Mouse (Mus musculus) limb, embryonic 13.5 days (tissue): ENCODE results near the gene Ppp6r1. TPM values are rescaled to one million over a fixed set of nuclear protein-coding genes. Genes with fewer than 3 reads are reported as not detected.
A peak's percentile ranks its signal among the peaks of the same experiment; 100 is the strongest.

ENCODE experiments used
- ATAC-seq: fragments of 200-750 bp; cut with Nextera tagmentation; 2 replicates; pipeline ENCODE4 v1.8.0; 2017; ENCODE audit warnings: low read depth, moderate number of reproducible peaks, moderate TSS enrichment; ENCODE audit not compliant: low FRiP score
- H3K27ac ChIP-seq: fragments of 300-500 bp; sonication (generic); 2 replicates; pipeline ENCODE4 v1.5.1; 2015; ENCODE audit warnings: inconsistent platforms, mild to moderate bottlenecking, moderate library complexity
- H3K27me3 ChIP-seq: fragments of 300-500 bp; sonication (generic); 2 replicates; pipeline ENCODE4 v1.6.1; 2015; ENCODE audit warnings: mild to moderate bottlenecking, inconsistent platforms
- H3K36me3 ChIP-seq: fragments of 300-500 bp; sonication (generic); 2 replicates; pipeline ENCODE4 v1.6.1; 2015; ENCODE audit warnings: inconsistent platforms, mild to moderate bottlenecking, moderate library complexity
- H3K4me1 ChIP-seq: fragments of 300-500 bp; sonication (generic); 2 replicates; pipeline ENCODE4 v1.6.1; 2015; ENCODE audit warnings: inconsistent platforms
- H3K4me2 ChIP-seq: fragments of 300-500 bp; sonication (generic); replicated peaks from 2 replicates; pipeline ENCODE4 v1.6.1; 2015; ENCODE audit warnings: inconsistent platforms, mild to moderate bottlenecking, moderate library complexity
- H3K4me3 ChIP-seq: fragments of 300-500 bp; sonication (generic); 2 replicates; pipeline ENCODE4 v1.5.1; 2015; ENCODE audit warnings: moderate library complexity, mild to moderate bottlenecking, inconsistent platforms
- H3K9ac ChIP-seq: fragments of 300-500 bp; sonication (generic); 2 replicates; pipeline ENCODE4 v1.6.1; 2015; ENCODE audit warnings: mild to moderate bottlenecking, inconsistent platforms
- H3K9me3 ChIP-seq: fragments of 300-500 bp; sonication (generic); 2 replicates; pipeline ENCODE4 v1.6.1; 2016; ENCODE audit warnings: inconsistent platforms
- WGBS: fragments of 180-500 bp; shearing (Covaris S2); methylation state at CpG from one replicate; pipeline ENCODE4 v1.1.7; 2015; 5-methylcytosine and 5-hydroxymethylcytosine counted together
- polyA plus RNA-seq: library from polyadenylated mRNA; unstranded; fragments of >200 nt; fragmentation: Nextera tagmentation; extraction: Ambion mirVana; gene quantifications from 2 replicates; pipeline ENCODE4 v1.2.1, GENCODE M21; 2015

Gene Ppp6r1
- polyA plus RNA-seq, 1 experiment from 2014 or later = 9.9 TPM

DNA sequence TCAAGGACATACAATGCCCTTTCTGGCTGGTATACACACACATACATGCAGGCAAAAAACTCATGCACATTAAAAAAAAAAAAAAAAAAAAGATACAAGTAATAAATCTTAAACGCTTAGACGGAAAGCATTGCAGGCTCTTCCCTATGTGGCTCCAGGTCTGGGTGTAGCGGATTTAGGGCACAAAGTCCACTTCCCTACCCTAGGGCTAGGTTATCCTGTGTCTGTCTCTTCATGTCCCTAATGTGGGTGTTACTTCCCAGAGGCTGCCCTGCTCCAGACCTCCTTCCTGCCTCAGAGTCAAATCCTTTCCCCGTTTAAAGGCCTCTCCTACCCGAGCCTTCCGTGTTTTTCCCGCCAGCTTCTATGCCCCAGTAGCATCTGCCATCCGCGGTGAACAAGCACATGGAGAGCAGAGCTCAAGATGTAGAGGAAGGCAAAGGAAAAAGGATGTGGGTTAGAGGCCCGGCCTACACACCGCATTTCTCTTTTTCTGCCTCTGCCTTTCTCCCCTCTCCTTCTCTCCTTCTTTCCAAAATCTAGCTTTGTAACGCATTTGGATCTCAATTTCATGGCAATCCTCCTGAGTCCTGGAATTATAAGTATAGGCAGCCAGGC lies 15.4 kb upstream of the Ppp6r1 start:
- no peak overlapping the region for H3K9ac ChIP-seq
- no peaks in the 10 kb centered on the region for H3K27me3 ChIP-seq
- no peaks in the 10 kb centered on the region for H3K4me1 ChIP-seq
- H3K9me3 ChIP-seq = no peaks in the 10 kb centered on the region
- H3K4me3 ChIP-seq = no peak overlapping the region
- WGBS = 89% methylated on average over 12 of the region's 12 CpGs
- no peak overlapping the region for H3K4me2 ChIP-seq
- no peak overlapping the region for H3K27ac ChIP-seq
- peaks cover 79% of the 10 kb centered on the region for H3K36me3 ChIP-seq
- ATAC-seq = no peak

DNA sequence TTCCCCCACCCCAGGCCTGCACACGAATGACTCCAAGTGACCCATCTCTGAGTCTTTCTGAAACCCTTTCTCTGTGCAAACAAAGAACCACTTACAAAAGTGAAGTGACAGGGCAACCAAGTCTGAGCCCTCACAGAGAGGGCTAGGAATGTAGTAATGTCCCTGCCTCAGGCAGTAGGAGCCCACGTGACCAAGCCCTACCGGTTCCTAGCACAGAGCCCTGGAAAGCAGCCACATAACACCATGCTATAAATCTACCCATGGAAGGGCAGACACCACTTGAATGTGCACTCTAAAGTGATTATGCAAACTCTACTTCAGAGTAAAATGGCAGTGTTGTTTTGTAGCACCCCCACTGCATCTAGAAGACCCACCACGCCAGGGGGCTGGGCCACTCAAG lies 13.1 kb upstream of the Ppp6r1 start:
- Histone ChIP-seq H3K9ac (0 out of 2 replicates have a peak overlapping the region, but pooled peaks have one; percentile 4), H3K4me3 (no peak overlapping the region), H3K36me3 (peaks cover 81% of the 10 kb centered on the region), H3K4me1 (no peaks in the 10 kb centered on the region), H3K9me3 (no peaks in the 10 kb centered on the region), H3K4me2 (no peak overlapping the region), H3K27ac (peak overlapping the region; percentile 33; the same call in 1 of the 2 replicates), H3K27me3 (no peaks in the 10 kb centered on the region)
- ATAC-seq = peak; percentile 57; the same call in 1 of the 2 replicates
- 62% methylated on average over 4 of the region's 4 CpGs for WGBS

DNA sequence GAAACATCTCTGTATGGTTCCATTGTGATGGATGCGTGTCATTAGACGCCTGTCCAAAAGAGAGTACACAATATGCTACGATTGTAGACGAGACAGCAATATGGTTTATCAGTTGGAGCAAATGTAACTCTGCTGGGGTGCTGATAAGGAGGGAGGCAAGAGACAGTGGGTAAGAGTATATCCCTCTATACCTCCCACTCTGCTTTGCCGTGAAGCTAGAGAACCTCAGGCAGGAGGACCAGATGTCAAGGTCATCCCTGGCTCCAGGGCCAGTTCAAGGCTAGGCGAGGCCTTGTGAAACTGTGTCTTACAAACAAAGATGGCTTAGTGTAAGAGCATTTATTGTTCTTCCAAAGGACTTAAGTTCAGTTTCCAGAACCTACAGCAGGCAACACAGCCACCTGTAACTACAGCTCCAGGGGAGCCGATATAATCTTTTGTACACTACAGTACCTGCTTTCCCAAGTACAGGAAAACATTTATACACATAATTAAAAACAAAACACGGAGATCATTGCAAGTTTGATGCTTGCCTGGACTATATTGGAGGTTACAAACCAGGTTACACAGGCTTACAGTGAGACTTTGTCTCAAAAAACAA lies 11.9 kb upstream of the Ppp6r1 start:
- H3K4me3 ChIP-seq = no peak overlapping the region
- no peaks in the 10 kb centered on the region for H3K9me3 ChIP-seq
- WGBS = 92% methylated on average over 8 of the region's 8 CpGs
- H3K27me3 ChIP-seq = no peaks in the 10 kb centered on the region
- ATAC-seq = no peak
- H3K27ac ChIP-seq = no peak overlapping the region
- no peak overlapping the region for H3K4me2 ChIP-seq
- H3K9ac ChIP-seq = no peak overlapping the region
- H3K4me1 ChIP-seq = no peaks in the 10 kb centered on the region
- H3K36me3 ChIP-seq = peaks cover 81% of the 10 kb centered on the region

DNA sequence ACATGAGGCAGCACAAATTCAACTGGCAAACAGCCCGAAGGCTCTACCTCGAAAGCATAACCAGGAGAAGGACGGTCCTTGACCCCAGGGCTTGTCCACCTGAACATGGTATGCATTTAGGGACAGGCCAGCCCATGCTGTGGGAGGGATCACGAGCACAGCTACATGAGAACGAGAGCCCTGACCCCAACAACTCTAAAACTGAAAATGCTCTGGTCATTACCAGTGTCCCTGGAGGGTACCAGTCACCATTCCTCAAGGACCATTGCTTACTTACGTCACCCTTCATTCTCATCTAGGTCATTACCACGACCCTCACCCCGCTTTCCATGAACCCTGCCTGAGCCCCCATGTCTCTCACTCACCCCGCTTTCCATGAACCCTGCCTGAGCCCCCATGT lies 10.3 kb upstream of the Ppp6r1 start:
- Histone ChIP-seq H3K4me1 (no peaks in the 10 kb centered on the region), H3K27ac (no peak overlapping the region), H3K9ac (no peak overlapping the region), H3K9me3 (no peaks in the 10 kb centered on the region), H3K4me3 (no peak overlapping the region), H3K36me3 (peaks cover 80% of the 10 kb centered on the region), H3K27me3 (no peaks in the 10 kb centered on the region), H3K4me2 (no peak overlapping the region)
- WGBS = 95% methylated on average over 9 of the region's 9 CpGs
- no peak for ATAC-seq

DNA sequence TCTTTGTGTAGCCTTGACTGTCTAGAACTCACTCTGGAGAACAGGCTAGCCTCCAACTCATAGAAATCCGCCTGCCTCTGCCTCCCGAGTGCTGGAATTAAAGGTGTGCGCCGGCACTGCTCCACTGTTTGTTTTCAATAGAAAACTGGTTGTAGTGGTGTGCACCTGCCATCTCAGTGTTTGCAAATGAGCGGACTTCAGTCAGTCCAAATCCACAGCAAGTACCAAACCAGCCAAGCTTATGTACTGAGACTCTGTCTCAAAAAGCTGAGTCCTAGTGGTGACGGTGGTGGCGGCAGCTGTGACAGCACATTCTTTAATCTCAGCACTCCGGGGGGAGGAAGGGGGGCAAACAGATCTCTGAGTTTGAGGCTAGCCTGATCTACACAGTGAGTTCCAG lies 9.7 kb upstream of the Ppp6r1 start:
- no peak overlapping the region for H3K4me2 ChIP-seq
- peaks cover 77% of the 10 kb centered on the region for H3K36me3 ChIP-seq
- H3K9ac ChIP-seq = no peak overlapping the region
- 94% methylated on average over 8 of the region's 8 CpGs for WGBS
- H3K27me3 ChIP-seq = no peaks in the 10 kb centered on the region
- no peaks in the 10 kb centered on the region for H3K9me3 ChIP-seq
- no peaks in the 10 kb centered on the region for H3K4me1 ChIP-seq
- ATAC-seq = no peak
- H3K4me3 ChIP-seq = no peak overlapping the region
- H3K27ac ChIP-seq = no peak overlapping the region

DNA sequence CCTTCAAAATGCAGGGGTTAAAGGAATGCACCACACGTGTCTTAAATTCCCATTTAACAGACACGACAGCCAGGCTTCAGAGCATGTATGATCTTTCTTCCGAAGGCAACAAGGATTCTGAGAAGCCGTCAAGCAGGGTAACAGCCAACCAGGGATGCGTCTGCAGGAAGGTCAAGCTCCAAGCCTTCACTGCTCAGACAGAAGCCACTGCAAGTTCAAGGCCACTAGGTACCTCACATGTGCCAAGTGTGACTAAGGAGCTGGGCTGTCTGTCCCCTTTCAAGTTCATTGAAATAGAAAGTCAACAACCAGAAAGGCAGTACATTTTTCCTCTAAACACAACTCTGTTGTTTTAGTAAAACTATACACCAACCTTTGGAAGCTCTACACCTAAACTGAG lies 8.1 kb upstream of the Ppp6r1 start:
- no peaks in the 10 kb centered on the region for H3K27me3 ChIP-seq
- H3K4me2 ChIP-seq = no peak overlapping the region
- H3K4me1 ChIP-seq = no peaks in the 10 kb centered on the region
- H3K27ac ChIP-seq = no peak overlapping the region
- no peak overlapping the region for H3K9ac ChIP-seq
- ATAC-seq = no peak
- WGBS = 95% methylated on average over 5 of the region's 5 CpGs
- H3K4me3 ChIP-seq = no peak overlapping the region
- peaks cover 78% of the 10 kb centered on the region for H3K36me3 ChIP-seq
- H3K9me3 ChIP-seq = no peaks in the 10 kb centered on the region

DNA sequence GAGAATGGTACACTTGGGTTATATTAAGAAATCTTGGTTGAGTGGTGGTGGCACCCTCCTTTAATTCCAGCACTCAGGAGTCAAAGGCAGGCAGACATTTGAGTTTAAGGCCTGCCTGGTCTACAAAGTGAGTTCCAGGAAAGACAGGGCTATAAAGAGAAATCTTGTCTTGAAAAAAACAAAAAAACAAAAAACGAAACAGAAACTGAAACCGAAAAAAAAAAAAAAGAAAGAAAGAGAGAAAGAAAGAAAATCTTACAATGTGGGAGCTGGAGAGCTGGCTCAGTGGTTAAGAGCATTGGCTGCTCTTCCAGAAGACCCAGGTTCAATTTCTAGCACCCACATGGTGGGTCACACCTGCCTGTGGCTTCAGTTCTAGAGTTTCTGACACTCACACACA lies 4.9 kb upstream of the Ppp6r1 start:
- Histone ChIP-seq H3K9me3 (no peaks in the 10 kb centered on the region), H3K27me3 (no peaks in the 10 kb centered on the region), H3K27ac (no peak overlapping the region), H3K4me1 (peaks cover 12% of the 10 kb centered on the region), H3K4me2 (no peak overlapping the region), H3K9ac (no peak overlapping the region), H3K4me3 (no peak overlapping the region), H3K36me3 (peaks cover 59% of the 10 kb centered on the region)
- ATAC-seq = no peak
- WGBS = 86% methylated on average over 2 of the region's 2 CpGs

DNA sequence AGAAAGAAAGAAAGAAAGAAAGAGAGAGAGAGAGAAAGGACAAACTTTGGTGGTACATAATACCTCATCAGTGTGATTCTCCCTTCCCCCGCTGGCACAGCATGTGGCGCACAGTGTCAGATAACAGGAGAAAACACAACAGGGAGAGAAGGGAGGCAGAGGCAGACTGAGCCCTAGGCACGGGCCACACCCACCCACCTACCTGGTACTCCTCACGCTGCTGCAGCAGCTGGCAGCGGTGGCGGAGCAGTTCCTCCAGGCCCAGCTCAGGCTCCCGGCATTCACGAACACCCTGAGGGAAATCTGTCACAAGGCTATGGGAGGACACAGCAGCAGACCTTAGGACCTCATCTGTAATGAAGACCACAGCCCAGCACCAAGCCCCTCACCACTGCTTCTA lies 4.4 kb upstream of the Ppp6r1 start:
- Histone ChIP-seq H3K4me3 (no peak overlapping the region), H3K27ac (no peak overlapping the region), H3K9ac (no peak overlapping the region), H3K9me3 (no peaks in the 10 kb centered on the region), H3K36me3 (peaks cover 53% of the 10 kb centered on the region), H3K27me3 (no peaks in the 10 kb centered on the region), H3K4me2 (no peak overlapping the region), H3K4me1 (peaks cover 12% of the 10 kb centered on the region)
- 69% methylated on average over 8 of the region's 8 CpGs for WGBS
- ATAC-seq = no peak

DNA sequence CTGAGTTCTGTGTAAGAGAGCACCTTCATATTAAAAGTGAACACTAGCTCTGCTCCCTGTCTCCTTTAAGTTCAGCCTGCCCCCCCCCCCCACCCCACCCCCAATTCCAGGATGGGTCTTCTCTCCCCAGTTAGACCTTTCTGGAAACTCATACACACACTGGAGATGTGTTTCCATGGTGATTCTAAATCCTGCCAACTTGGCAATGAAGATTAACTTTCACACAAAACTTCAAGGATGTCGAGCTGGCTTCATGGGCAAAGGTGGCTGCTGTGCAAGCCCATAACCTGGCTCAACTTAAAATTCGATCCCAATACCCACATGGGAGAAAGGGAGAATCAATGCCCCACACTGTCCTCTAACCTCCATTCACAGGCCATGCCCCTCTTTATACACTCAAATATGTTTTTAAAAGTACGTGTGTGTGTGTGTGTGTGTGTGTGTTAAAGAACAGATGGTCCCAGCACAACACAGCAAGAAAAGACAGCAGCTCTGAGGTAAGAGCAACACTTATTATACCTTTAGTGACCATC lies 1.2 kb upstream of the Ppp6r1 start:
- no peak for ATAC-seq
- Histone ChIP-seq H3K9ac (peak overlapping the region; percentile 97), H3K27me3 (no peaks in the 10 kb centered on the region), H3K4me3 (peak overlapping the region; percentile 87), H3K4me1 (peaks cover 42% of the 10 kb centered on the region), H3K9me3 (no peaks in the 10 kb centered on the region), H3K27ac (peak overlapping the region; percentile 96), H3K36me3 (peaks cover 25% of the 10 kb centered on the region), H3K4me2 (peak overlapping the region; percentile 98)
- 61% methylated on average over 3 of the region's 3 CpGs for WGBS

DNA sequence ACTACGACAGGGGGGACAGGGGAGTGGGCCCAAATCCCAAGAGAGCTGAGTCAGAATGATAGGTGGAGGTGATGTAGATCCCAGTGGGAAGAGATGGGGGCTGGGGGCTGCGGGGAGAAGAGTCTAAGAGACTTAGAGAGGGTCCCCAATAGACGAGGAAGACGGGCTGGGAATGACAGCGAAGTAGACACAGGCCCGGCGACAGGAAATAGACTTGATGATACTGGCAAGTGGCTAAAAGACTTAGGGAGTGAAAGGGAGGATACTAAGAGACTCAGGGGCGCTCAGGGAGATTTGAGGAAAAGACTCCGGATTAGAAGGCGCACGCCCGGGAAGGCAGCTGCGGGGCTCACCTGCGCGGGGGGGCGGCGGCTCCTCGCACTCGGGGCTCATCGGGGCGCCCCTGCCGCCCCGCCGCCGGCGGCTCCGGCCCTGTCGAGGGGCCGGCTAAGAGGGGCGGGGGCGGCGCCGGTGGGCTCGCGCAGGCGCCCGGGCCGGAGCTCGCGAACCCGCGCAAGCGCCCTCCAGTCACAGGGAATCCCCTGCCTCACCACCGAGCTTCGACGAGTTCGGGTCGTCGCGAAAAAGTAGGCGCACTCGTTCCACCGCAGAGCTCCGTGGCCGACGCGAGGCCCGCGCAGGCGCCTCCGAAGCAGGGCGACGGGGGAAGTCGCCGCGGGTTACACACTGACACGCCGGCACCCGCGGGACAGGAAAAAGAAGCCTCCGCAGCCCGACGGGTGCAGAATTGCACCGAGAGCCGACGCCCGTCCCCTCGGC lies 501 bp downstream of the Ppp6r1 start:
- peaks cover 20% of the 10 kb centered on the region for H3K36me3 ChIP-seq
- under 1% methylated on average over 63 of the region's 78 CpGs for WGBS
- peak overlapping the region; percentile 97 for H3K9ac ChIP-seq
- peak overlapping the region; percentile 87 for H3K4me3 ChIP-seq
- peak; percentile 70 for ATAC-seq
- peak overlapping the region; percentile 98 for H3K4me2 ChIP-seq
- H3K9me3 ChIP-seq = no peaks in the 10 kb centered on the region
- H3K27me3 ChIP-seq = no peaks in the 10 kb centered on the region
- peaks cover 50% of the 10 kb centered on the region for H3K4me1 ChIP-seq
- H3K27ac ChIP-seq = peak overlapping the region; percentile 96

DNA sequence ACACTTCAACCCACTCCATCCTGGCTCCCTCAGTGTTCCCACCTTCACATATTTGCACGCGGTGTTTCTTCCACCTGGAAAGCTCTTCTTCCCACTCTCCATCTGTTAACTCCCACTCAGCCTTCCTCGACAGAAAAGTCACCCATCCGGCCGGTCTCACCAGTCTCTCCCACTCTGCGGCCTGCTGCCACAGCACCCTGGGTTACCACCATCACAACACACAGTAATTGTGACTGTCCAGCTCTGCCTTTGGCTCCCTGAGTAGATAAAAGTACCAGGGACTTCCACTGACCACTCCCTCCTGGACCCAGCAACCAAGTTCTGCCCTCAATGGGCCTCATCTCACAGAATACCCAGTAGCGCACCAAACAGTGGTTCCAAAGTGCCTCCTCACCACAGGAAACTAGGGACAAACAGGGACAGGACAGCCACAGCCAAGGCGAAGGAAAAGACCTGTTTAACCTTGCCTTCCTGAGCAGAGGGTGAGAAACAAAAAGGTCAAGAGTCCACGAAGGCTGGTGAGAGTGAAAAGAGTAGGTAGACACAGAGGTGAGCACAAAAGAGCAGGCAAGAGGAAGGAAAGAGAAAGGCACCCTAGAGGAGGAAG lies 1.2 kb downstream of the Ppp6r1 start:
- ATAC-seq = no peak
- peak overlapping the region; percentile 98 for H3K4me2 ChIP-seq
- H3K27me3 ChIP-seq = no peaks in the 10 kb centered on the region
- 52% methylated on average over 9 of the region's 9 CpGs for WGBS
- no peak overlapping the region; the same call in 1 of the 2 replicates for H3K27ac ChIP-seq
- peak overlapping the region; percentile 87 for H3K4me3 ChIP-seq
- peaks cover 51% of the 10 kb centered on the region for H3K4me1 ChIP-seq
- H3K36me3 ChIP-seq = peaks cover 21% of the 10 kb centered on the region
- H3K9ac ChIP-seq = peak overlapping the region; percentile 97
- H3K9me3 ChIP-seq = no peaks in the 10 kb centered on the region

DNA sequence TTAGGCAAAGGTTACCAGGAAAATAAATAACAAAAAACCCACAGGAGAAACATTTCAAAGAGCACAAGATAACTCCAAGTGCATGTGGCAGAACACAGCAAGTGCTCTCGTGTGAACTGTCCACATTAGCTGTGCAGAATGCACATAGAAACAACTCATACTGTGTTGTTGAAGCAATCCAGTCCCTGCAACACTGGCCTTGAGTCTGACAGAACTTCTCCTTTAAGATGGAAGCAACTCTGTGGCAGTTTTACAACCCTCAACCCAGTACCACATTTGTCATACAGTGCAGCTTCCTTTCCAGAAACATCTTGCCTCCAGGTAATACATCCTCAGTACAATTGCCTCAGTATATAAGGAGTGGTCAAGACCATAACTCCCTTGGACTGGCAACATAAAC lies 2.0 kb downstream of the Ppp6r1 start:
- no peaks in the 10 kb centered on the region for H3K27me3 ChIP-seq
- H3K9ac ChIP-seq = peak overlapping the region; percentile 97
- 67% methylated on average over 1 of the region's 1 CpGs for WGBS
- peaks cover 51% of the 10 kb centered on the region for H3K4me1 ChIP-seq
- peak overlapping the region; percentile 87 for H3K4me3 ChIP-seq
- H3K36me3 ChIP-seq = peaks cover 19% of the 10 kb centered on the region
- ATAC-seq = no peak
- no peak overlapping the region for H3K27ac ChIP-seq
- H3K4me2 ChIP-seq = peak overlapping the region; percentile 98
- H3K9me3 ChIP-seq = no peaks in the 10 kb centered on the region
